Mouse (Mus musculus): ENCODE measurements around the gene Fbp2.
"Not testable (repeated sequence)": the region's sequence is repeated elsewhere in the genome, so short reads cannot be mapped to it uniquely, and the experiment has no call there.

Fbp2 gene

DNA sequence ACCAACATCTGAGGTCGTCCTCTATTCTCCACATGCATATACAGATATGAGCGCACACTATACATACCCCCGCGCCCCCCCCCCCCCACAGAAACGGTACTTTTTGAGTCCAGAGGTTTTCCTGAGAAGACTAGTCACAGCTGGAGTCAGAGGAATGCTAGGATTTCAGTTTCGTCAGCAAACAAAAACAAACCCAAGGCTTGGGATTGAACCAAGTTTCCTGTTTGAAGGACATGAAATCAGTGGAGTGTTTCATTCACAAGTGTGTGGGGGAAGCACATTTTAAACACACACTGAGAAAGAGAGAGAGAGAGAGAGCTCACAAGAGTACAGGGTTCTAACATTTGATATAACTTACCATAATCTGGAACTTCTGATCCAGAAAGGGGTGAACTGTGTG lies 5.5 kb upstream of the Fbp2 start:
- no peak for DNase-seq

- no peak for DNase-seq
Observed at GRCm38 (mm10) chr13:62862875-62863274, 4.7 kb upstream of the Fbp2 start.

DNA sequence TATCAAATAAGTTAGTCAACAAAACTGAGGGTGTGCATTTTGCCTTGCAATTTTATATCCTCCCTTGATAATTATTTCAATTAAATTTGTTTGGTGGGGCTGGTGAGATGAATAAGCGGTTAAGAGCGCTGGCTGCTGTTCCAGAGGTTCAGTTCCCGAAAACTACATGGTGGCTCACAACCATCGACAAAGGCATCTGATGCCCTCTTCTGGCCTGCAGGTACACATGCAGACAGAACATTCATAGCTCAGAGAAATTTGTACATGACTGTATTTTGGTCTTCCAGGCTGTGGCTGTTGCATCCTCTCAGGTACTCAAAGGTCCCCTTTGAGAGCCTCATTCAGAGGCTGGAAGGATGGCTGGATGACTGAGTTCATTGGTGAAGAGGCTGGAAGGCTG lies 1.8 kb upstream of the Fbp2 start:
- no peak for DNase-seq

GRCm38 (mm10) chr13:62859251-62859650 lies 1.0 kb upstream of the Fbp2 start:
- DNase-seq, result not testable (repeated sequence)

GRCm38 (mm10) chr13:62856850-62857249 lies 1.4 kb downstream of the Fbp2 start:
- no peak for DNase-seq

DNA sequence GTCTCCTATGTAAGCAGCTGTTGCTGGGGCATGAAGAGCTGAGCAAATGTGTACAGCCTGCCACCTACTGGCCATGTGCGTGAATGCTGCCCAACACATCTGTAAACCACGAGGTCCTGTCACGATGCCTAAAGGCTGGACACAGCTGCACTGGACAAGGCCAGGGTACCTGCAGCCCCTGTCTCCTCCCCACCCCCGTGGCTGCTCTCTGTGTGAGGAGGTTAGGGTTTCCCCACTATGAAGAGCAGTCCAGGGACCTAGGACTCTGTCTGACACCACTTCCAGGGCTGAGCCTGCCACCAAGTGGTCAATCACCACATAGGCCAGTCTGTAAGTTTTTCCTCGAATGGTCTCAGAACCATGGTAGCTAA lies 1.9 kb downstream of the Fbp2 start:
- peak; percentile 66 to 73 for DNase-seq

DNA sequence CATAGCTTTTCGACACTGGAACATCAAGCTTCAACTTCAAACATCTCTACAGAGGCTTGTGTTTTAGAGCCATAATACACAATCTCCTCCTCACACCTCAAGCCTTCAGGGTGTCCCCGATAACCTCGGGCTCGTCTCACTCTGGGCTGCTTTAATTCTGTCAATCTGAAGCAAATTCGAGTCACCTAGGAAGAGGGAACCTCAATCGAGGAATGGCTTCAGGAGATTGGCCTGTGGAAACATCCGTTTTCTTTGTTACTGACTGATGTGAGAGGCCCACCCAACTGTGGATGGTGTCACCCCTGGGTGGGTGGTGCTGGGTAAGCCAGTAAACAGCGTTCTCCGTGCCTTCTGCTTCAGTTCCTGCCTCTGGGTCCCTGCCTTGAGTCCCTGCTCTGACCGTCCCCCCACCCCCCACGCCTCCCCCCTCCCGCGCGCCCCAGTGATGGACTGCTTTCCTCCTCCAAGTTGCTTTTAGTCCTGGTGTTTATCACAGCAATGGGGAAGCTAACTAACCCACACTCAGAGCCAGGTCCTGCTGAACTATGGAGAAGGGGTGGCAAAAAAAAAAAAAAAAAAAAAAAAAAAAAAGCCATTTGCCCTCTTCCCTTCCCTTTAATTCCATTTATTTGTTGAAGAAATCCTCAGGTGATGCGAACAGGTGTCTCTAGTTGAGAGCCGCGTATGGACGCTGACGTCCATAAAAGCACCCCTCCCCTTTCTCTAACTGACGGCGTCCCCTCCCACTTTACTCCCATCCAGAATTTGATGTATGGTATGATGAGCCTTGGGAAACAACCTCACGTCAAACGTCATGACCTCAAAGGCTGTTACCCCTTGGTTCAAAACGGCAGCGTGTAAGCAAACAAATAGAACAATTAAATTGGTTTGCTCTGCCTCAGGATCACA lies 2.6 kb downstream of the Fbp2 start:
- DNase-seq, result no peak

DNA sequence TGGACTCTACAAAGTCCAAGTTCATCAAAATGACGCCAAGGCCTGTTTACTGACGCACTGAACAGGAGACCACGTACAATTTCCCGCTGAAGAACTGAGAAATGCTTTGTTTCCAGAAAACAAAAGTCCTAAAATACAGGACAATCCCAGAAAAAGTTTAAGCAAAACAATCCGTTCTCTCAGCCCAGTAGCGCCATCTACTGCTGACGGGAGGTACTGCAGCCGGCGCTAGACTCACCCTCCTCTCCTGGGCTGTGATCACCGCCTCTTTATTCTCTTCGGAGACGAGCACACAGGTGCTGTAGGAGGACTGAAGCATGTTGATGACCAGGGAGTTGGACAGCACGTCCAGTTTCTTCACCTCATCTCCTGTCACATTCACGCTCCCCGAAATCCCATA lies 3.6 kb downstream of the Fbp2 start:
- DNase-seq, result peak; percentile 77 to 87

GRCm38 (mm10) chr13:62833341-62833740 lies 24.9 kb downstream of the Fbp2 start:
- DNase-seq, result no peak

DNA sequence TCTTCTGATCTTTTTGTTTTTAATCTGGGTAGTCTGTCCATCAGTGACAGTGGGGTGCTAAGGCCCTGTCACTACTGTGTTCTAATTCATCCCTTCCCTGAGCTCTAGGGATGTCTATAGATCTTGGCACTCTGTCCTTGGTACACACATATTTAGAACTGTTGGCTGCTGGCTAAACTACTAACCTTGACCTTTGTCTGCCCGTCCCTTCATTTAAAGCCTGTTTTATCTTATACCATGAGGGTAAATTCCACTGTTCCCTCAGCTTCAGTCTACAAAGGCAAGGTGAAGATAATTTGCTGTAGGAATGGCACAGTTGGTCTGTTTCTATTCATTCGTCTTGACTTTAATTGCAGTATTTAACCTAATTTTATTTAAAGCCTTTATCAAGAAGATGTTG lies 26.0 kb downstream of the Fbp2 start:
- DNase-seq, result no peak

- not testable (repeated sequence) for DNase-seq
Observed at GRCm38 (mm10) chr13:62815705-62816104, 42.5 kb downstream of the Fbp2 start.

DNA sequence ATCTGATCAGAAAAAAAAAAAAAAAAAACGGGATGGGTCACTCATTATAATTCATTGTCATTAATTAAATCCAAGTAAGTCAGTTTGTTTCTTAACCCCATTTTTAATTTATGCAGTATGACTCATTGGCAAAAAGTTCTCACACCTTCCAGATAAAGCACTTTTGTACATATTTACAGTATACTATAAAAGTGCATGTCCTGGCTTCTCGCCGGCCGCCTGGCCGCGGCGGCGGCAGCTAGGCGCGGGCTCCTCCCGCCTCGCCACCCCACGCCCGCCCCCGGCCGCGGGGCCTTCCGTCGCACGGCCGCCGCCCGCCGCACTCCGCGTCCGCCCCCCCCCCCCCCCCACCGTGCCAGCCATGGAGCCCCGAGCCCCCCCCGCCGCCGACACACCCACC lies 45.5 kb downstream of the Fbp2 start:
- DNase-seq, result no peak

- DNase-seq, result not testable (repeated sequence)
Observed at GRCm38 (mm10) chr13:62807981-62808380, 50.2 kb downstream of the Fbp2 start.

Data from cerebellum, postnatal 14 days (tissue).